Mouse (Mus musculus) right cerebral cortex, adult 18-20 months (tissue): ENCODE results near the gene Olfr806.

Experiments used
- DNase-seq: peaks from one replicate; pipeline ENCODE4 v3.0.0; 2022; ENCODE audit warnings: mixed read lengths

Olfr806 gene

DNA sequence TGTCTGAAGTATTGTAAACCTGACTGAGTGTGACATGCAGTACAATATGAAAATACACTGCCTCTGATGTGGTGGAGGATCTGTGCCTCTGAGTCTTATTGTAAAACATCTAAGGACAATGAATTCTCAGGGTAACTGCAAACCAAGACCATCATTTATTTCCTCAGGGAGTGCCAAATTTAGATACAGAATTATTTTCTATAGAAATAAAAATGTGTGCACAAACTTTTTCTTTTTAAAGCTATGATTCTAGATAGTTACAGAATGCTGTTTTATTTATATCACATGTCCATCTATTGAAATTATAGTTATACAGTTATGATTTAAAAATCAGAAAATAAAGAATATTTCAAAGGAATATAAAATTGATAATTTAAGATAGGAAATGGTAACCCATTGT lies at the start of gene Olfr806:
TSS of gene Olfr806 (minus strand) at position 101 of the 400 bp plus-strand sequence.
- DNase-seq: no peak

GRCm38 (mm10) chr10:129778123-129778522 lies 36.4 kb upstream of the Olfr806 start:
- no peak for DNase-seq

- DNase-seq: no peak
Measured at GRCm38 (mm10) chr10:129774338-129774737, 32.6 kb upstream of the Olfr806 start, which contains the start of gene Olfr809. TSS of gene Olfr809 (plus strand) at chr10:129774638.

DNA sequence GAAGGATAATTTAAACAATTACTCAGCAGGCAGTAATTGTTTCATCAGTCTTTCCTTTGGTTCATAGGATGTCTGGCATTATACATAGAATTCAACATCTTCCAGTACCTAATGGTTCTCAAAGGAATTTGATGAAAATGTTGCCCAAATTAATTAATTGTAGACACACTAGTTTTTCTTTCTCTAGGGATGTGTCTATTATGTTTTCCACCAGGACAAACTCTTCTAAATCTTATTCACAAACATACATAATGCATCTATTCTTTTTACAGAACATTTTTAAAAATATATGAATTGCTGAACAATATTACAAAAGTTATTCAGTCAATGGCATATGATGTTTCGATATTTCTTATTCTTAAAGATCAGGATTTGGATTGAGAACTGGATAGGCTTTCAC lies 23.5 kb upstream of the Olfr806 start, which contains the start of gene Olfr808:
TSS of gene Olfr808 (plus strand) at position 301 of the 400 bp plus-strand sequence.
- no peak for DNase-seq

DNA sequence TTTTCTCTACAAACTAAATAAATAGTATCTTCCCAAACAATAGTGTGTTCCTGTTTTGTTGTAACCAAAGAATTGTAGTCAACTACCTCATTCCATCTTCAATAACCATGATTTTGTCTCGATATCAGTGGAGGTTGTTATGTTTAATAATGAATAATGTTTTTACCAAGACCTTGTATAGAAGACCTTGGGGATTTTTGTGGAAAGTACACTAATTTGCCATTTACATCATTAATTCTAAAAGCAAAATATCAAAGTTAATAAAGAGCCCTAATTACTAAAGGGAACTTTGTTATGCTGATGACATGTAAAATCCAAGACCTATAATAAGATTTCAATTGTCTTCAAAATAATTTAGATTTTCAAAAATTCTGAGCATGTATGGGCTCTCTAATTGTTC lies 16.0 kb upstream of the Olfr806 start, which contains the start of gene Olfr807:
TSS of gene Olfr807 (minus strand) at position 101 of the 400 bp plus-strand sequence.
- DNase-seq: no peak

DNA sequence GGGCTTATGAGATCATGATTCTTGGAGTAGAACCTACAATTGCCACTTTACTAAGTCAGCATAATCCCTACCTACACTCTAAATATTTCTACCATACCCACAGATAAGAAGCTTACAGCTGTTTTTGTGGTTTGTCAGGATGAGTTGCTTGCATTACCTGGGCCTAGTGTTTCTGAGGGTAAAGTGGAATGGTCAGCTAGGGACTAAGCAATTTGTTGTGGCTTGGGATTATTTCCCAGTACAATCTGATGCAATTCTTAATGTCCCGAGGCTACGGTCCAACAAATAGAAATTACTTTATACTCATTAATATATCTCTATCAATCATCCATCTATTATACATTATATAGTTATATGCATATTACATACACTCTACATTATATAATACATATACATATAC lies 12.4 kb downstream of the Olfr806 start, which contains the start of gene Olfr805:
TSS of gene Olfr805 (minus strand) at position 101 of the 400 bp plus-strand sequence.
- no peak for DNase-seq

GRCm38 (mm10) chr10:129702910-129703309 lies 38.8 kb downstream of the Olfr806 start, which contains the start of gene Olfr804:
TSS of gene Olfr804 (plus strand) at chr10:129703210.
- no peak for DNase-seq

DNA sequence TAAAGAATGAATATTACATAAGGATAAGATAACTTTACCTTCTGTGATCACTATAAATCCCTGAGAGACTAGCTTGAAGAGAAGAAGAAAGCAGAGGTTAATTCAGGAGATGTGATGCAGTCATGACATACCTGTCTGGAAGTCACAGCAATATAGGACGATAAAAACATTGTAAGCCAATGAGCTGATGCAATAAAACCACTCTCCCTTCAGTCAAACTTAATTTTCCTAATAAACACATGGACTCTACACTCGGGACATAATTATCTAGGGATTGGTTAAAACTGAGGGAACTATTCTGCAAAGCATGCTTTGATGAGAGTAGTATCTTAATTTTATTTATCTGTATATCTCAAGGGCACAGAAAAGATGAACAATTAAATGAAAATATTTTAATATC lies 47.5 kb downstream of the Olfr806 start, which contains the start of gene Olfr803:
TSS of gene Olfr803 (minus strand) at position 101 of the 400 bp plus-strand sequence.
- DNase-seq: no peak

DNA sequence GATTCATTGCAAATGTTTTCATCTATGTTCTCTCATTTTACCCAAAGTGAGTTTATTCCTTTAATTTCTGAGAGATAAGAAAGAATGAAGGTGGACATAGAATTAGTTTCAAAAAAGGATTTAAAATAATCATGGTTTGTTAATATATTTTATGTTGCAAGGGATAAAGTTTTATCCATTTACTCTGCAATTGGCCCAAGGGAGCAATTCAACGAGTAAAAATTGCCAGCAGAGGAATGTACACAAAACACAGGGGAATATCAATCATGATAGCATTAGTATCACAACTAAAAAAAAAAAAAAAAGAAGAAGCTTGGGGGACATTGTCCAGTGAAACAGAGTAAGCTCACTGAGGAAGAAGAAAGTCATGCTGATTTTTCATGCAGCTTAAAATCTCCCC lies 53.7 kb downstream of the Olfr806 start, which contains the start of gene Olfr802:
TSS of gene Olfr802 (minus strand) at position 101 of the 400 bp plus-strand sequence.
- no peak for DNase-seq
